Mouse (Mus musculus) thymus, adult 2 months (tissue): Measurements from ENCODE around the gene Tcf21.

Source experiments
- CTCF ChIP-seq: fragments of 200-500 bp; IDR thresholded peaks from 2 replicates; pipeline ENCODE4 v1.5.1; 2012; ENCODE audit warnings: mild to moderate bottlenecking, control low read depth, low read length, moderate library complexity, borderline replicate concordance; ENCODE audit not compliant: control insufficient read depth, poor library complexity, insufficient read depth; ENCODE audit errors: extremely low read depth
- POLR2A ChIP-seq: fragments of 200-500 bp; IDR thresholded peaks from 2 replicates; pipeline ENCODE4 v1.6.1; 2012; ENCODE audit warnings: mild to moderate bottlenecking, low read length, control low read depth, moderate library complexity; ENCODE audit not compliant: control insufficient read depth, poor library complexity, insufficient read depth; ENCODE audit errors: extremely low read depth

GRCm38 (mm10) chr10:22814771-22815170 is 5.2 kb downstream of the Tcf21 start:
- no peak for TF ChIP-seq CTCF
- TF ChIP-seq POLR2A: no peak
